Mouse (Mus musculus): ENCODE results near the gene Mylk2.

GRCm38 (mm10) chr2:152895834-152896233, 15.3 kb upstream of the Mylk2 start:
- TF ChIP-seq CTCF (IDR thresholded peaks at IDR 0.05; ENCODE audit: low read depth, low read length) = no peak
- no peak for TF ChIP-seq GATA2 (IDR thresholded peaks at IDR 0.05; ENCODE audit: borderline replicate concordance, low read depth, low read length)

Measured in G1E (cell line).